Mouse (Mus musculus): ENCODE data around the gene Tbk1.

Tbk1 gene

DNA sequence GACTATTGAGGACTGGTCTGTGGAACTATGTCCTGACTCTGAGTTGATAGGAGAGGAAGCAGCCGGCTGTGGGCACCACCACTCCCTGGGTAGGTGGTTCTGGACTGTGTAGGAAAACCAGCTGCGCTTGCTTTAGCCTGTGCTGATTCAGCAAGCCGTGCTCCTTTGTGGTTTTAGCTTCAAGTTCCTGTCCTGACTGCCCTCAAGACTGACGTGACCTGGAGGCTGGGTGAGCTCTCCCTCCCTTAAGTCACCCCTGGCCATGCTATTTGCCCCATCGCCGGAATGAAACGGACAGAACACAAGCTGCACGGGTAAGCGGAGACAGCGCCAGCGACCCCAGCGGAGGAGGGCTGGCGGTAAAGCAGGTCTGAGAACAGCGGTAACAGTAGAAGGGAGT lies 4.5 kb upstream of the Tbk1 start:
- DNase-seq (ENCODE audit: low spot score in 2 of 2), result no peak

DNA sequence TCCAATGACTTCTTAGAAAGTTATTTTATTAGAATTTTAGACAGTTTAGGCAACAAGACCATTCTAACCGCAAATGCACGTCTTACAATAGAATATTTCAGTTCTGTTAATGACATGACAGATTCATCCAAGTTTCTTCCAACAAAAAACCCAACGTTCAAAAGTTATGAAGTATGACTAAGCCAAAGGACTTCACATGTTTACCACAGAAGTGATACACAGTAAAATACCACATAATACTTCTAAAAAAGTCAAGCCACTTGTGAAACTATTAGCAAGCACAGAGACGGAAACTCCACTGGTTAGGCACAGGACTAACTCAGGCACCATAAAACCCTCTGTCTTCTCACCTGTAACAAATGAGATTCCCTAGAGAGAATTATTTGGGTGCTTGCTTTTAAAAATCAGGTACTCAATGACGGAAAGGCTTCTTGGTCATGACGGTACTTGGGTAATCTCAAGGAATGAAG lies 819 bp upstream of the Tbk1 start:
- no peak for DNase-seq (ENCODE audit: low spot score in 2 of 2)

DNA sequence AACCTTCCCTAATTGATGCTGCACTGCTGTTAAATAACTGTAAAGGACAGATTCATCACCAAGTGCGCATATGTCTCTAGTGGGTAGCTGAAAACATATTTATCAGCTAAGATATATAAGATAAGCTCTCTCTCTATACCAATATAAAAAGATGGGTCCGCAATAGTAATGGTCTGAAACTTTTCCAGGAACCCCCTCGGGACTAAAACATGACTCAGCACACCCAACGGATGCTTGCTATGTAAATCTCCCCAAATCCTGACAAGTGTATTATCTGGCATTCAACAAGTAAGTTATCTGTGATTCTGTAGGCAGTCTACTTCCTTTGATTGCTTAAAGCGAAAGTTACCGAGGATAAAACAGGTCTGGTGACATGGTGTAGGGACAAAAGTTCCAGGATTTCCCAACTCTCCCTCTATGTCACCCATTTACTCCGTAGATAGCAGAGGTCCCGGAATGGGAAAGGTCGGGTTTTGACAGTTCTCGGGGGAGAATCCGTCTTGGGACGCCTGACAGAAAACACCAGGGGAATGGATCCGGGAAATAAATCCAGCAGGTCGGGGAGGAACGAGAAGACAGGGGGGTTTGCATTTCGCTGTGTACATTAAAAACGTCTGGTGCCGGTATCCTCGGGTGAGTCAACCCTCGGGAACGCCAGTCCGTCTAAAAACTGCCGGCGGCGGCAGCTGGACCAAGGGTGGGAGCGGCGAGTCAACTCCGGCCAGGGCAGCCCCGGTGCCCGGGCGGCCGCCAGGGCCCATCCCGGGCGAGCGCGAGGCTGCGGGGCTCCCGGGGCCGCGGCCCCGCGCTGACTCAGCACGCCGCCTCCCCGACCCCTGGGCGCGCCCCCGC lies 570 bp downstream of the Tbk1 start:
- DNase-seq (ENCODE audit: low spot score in 2 of 2), result no peak

- DNase-seq (ENCODE audit: low spot score in 2 of 2), result no peak
Observed at GRCm38 (mm10) chr10:121585056-121585790, 1.4 kb downstream of the Tbk1 start.

GRCm38 (mm10) chr10:121584033-121584432 lies 2.6 kb downstream of the Tbk1 start:
- DNase-seq (ENCODE audit: low spot score in 2 of 2), result no peak

DNA sequence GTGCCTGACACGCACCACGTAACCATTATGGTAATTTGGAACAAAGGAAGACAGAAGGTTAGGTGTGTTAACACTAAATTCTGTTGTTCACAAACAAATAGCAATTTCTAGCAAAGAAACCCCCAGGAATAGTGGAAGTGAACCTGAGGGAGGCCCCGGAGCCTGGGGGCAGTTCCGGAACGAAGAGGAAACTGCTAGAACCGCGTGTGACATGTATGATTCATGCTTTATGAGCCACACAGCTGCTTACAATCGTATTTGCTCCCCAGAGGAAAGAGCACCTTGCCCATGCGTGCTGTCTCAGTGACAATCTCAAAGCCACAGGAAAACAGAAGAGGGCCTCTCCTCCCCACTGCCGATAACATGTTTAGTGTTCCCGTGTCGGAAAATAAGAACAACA lies 3.6 kb downstream of the Tbk1 start:
- DNase-seq (ENCODE audit: low spot score in 2 of 2), result no peak

DNA sequence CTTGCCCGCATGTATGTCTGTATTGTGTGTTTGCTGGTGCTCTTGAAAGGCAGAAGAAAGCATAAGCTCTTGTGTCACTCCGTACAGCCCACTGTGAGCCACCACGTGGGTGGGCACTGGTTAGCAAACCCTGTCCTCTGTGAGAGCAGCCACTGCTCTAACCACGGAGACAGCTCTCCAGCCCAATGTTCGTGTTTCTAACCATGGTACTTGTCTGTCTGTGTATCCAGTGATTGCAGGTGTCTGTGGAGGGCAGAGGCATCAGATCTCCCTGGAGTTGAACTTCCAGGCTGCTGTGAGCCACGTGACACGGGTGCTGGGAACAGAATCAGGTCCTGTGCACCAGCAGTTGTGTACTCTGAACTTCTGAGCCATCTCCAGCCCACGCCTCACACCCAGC lies 4.3 kb downstream of the Tbk1 start:
- no peak for DNase-seq (ENCODE audit: low spot score in 2 of 2)

GRCm38 (mm10) chr10:121581405-121581804 lies 5.2 kb downstream of the Tbk1 start:
- DNase-seq (ENCODE audit: low spot score in 2 of 2), result no peak

- no peak for DNase-seq (ENCODE audit: low spot score in 2 of 2)
Observed at GRCm38 (mm10) chr10:121580381-121580780, 6.2 kb downstream of the Tbk1 start.

GRCm38 (mm10) chr10:121576372-121576771 lies 10.2 kb downstream of the Tbk1 start:
- DNase-seq (ENCODE audit: low spot score in 2 of 2), result no peak

GRCm38 (mm10) chr10:121571511-121572147 lies 15.0 kb downstream of the Tbk1 start:
- DNase-seq (ENCODE audit: low spot score in 2 of 2), result no peak

DNA sequence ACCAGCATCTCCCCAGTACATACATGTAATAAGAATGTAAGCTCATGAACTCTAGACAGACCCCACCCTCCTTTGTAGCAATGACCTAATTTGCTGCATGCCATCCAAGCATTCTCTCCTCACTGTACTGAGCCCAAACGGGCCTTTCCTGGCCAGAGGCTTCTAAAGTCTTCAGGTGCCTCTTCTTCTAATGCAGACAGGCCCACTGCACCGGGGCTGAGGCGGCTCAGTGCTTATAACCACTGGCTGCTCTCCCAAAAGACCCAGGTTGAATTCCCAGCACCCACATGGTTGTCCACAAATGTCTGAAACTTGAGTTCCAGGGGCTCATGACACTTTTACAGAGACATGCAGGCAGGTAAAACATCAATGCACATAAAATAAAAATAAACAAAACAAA lies 15.6 kb downstream of the Tbk1 start:
- DNase-seq (ENCODE audit: low spot score in 2 of 2), result no peak

DNA sequence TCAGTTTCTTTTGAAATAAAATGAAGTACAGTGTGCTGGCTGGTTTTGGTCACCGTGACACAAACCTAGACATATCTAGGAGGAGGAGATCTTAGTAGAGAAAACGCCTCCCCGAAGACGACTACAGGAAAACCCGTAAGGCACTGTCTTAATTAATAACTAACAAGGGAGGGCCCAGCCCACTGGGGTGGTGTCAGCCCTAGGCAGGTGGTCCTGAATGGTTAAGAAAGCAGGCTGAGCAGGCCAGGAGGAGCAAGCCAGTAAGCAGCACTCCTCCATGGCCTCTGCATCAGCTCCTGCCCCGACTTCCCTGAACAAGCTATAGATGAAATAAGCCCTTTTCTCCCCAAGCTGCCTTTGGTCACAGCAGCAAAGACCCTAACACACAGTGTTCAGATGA lies 16.8 kb downstream of the Tbk1 start:
- no peak for DNase-seq (ENCODE audit: low spot score in 2 of 2)

DNA sequence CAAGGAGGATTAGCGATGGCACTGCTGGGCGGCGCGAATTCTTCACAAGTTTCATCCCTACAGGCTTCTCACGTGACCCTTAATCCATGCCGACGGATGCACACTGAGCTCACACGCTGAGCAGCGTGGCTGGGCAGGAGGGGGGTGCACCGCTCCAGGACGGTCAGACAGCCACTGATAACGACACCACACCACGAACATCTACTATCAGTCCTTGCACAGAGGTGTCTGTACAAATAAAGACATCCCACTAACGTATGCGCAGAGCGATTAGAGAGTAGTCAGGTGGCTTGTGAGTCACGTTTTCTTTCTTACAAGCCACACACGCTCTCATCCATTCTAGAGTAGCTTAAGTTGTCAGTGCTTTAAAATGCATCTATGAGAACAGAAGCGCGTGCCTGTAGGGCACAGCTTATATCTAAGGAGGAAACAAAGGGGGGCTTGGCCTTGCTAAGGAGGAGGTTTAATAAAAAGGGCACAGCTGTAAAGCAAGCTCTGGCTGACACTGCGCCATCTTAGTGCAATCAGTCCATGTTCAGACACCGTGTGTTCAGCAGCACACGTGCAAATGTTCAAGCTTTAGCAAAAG lies 17.5 kb downstream of the Tbk1 start:
- no peak for DNase-seq (ENCODE audit: low spot score in 2 of 2)

DNA sequence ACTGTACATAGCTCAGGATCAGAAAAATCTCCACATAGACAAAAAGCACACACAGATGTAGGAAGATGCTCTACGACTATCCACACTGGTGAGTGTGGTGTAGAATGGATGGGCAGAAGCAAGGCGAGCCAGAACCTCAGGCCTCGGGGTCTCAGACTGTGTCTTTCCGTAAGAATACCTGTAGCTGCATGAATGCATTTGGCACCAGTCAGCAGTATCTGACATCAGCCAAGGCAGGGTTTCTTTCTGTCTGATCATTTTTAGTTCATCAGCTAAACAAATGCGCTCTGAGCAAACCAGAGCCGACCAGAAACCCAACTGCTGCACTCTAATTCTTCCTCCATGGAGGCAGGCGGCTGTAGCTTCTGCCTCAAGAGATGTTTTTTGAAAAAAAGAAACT lies 18.1 kb downstream of the Tbk1 start:
- no peak for DNase-seq (ENCODE audit: low spot score in 2 of 2)

- no peak for DNase-seq (ENCODE audit: low spot score in 2 of 2)
Observed at GRCm38 (mm10) chr10:121568026-121568425, 18.6 kb downstream of the Tbk1 start.

DNA sequence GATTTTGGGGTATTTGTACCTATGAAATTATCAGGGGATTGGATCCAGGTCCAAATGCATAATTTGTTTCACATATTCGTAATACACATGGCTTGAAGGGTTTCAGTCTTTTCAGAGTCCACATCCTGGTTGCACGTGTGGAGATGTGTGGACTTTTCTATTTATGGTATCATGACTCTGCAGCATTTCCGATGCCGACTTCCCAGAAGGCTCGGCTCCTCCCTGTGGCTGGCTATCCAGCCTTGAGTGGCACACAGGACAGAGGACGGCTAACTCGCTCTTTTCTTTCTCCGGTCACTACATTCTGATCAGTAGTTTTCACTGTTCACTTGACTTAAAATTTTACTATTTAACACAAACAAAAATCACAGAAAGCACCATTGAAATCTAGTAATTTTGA lies 22.1 kb downstream of the Tbk1 start:
- DNase-seq (ENCODE audit: low spot score in 2 of 2), result no peak

DNA sequence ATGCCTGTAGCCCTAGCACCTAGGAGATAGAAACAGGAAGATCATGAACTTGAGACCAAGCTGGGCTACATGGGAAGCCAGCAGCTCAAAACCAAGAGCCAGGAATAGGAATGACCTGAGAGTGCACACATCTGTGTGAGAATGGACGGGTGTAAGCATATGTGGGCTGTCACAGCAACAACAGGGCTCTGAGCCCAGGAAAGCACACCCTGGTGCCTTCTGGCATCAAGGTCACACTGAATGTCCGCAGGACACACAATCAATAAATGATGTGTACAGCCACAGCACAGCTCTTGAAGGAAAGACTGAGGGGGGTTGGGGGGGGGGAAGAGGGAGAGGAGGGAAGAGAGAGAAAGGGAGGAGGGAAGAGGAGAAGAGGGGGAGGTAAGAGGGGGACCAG lies 28.4 kb downstream of the Tbk1 start:
- DNase-seq (ENCODE audit: low spot score in 2 of 2), result no peak

DNA sequence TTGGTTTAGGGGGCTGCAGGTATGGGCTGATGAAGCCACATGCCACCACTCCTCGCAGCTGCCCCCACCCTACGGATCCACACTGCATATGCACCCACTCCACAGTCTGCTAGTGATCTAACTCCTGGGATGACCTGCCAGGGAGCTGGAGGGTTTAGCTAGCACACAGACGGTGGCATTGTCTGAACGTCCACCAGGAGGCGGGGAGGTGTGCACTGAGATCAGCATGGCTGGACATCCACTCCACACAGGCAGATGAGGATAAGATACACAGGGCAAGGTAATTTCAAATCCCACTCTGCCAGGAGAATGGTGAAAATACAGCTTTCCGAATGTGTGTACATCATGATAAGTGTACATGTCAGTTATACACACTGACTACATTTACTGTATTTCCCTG lies 30.3 kb downstream of the Tbk1 start:
- no peak for DNase-seq (ENCODE audit: low spot score in 2 of 2)

GRCm38 (mm10) chr10:121550334-121550733 lies 36.3 kb downstream of the Tbk1 start:
- DNase-seq (ENCODE audit: low spot score in 2 of 2), result no peak

- DNase-seq (ENCODE audit: low spot score in 2 of 2), result no peak
Observed at GRCm38 (mm10) chr10:121549670-121550069, 36.9 kb downstream of the Tbk1 start.

- no peak for DNase-seq (ENCODE audit: low spot score in 2 of 2)
Observed at GRCm38 (mm10) chr10:121547162-121547561, 39.4 kb downstream of the Tbk1 start.
